Mouse (Mus musculus): ENCODE measurements around the gene Hyal3. TPM values are rescaled to one million over a fixed set of nuclear protein-coding genes. Genes with fewer than 3 reads are reported as not detected.

The Hyal3 gene
- 1.8 and 2.2 TPM in 2 replicates for polyA plus RNA-seq (2015; fragmentation: Nextera tagmentation; extraction: Ambion mirVana)

GRCm38 (mm10) chr9:107580501-107581317 is at the start of gene Hyal3:
TSS of gene Hyal3 (plus strand) at chr9:107580818.

GRCm38 (mm10) chr9:107533791-107534407 is 46.7 kb upstream of the Hyal3 start, which contains the start of gene Tmem115:
TSS of gene Tmem115 (plus strand) at chr9:107533945.

GRCm38 (mm10) chr9:107541474-107542351 is 38.9 kb upstream of the Hyal3 start, which contains the start of the genes Cyb561d2 and Nprl2:
TSS of gene Cyb561d2 (minus strand) at chr9:107542193.
TSS of gene Nprl2 (plus strand) at chr9:107542226.

GRCm38 (mm10) chr9:107547026-107547425 is 33.6 kb upstream of the Hyal3 start, which contains the start of gene Zmynd10:
TSS of gene Zmynd10 (plus strand) at chr9:107547298.

GRCm38 (mm10) chr9:107551117-107551889 is 29.3 kb upstream of the Hyal3 start, which contains the start of gene Rassf1:
TSS of gene Rassf1 (plus strand) at chr9:107551555.

GRCm38 (mm10) chr9:107563029-107563581 is 17.5 kb upstream of the Hyal3 start, which contains the start of gene Tusc2:
TSS of gene Tusc2 (plus strand) at chr9:107563255.

GRCm38 (mm10) chr9:107567702-107568319 is 12.8 kb upstream of the Hyal3 start, which contains the start of gene Hyal2:
TSS of gene Hyal2 (plus strand) at chr9:107567945.

GRCm38 (mm10) chr9:107576357-107577107 is 4.1 kb upstream of the Hyal3 start, which contains the start of gene Hyal1:
TSS of gene Hyal1 (plus strand) at chr9:107576927.

GRCm38 (mm10) chr9:107578587-107578986 is 2.0 kb upstream of the Hyal3 start, which contains the start of gene Naa80:
TSS of gene Naa80 (plus strand) at chr9:107578887.

GRCm38 (mm10) chr9:107586974-107587832 is 6.6 kb downstream of the Hyal3 start, which contains the start of gene Ifrd2:
TSS of gene Ifrd2 (plus strand) at chr9:107587642.

GRCm38 (mm10) chr9:107608741-107609432 is 28.3 kb downstream of the Hyal3 start, which contains the start of gene Sema3b:
TSS of gene Sema3b (minus strand) at chr9:107609229.

GRCm38 (mm10) chr9:107635279-107636028 is 54.8 kb downstream of the Hyal3 start, which contains the start of gene Gnai2:
TSS of gene Gnai2 (minus strand) at chr9:107635367.

Other genes with a start within 250 kb of the Hyal3 start
- 16.1 and 18.6 TPM in 2 replicates for gene Hemk1, start 242.5 kb upstream of the Hyal3 start, polyA plus RNA-seq (2015; fragmentation: Nextera tagmentation; extraction: Ambion mirVana)
- gene 6430571L13Rik, start 240.2 kb upstream of the Hyal3 start, polyA plus RNA-seq (2015; fragmentation: Nextera tagmentation; extraction: Ambion mirVana) = 8.6 and 8.8 TPM in 2 replicates
- gene Cacna2d2, start 181.2 kb upstream of the Hyal3 start, polyA plus RNA-seq (2015; fragmentation: Nextera tagmentation; extraction: Ambion mirVana) = 8.8 and 11.5 TPM in 2 replicates
- gene Tmem115, start 46.9 kb upstream of the Hyal3 start, polyA plus RNA-seq (2015; fragmentation: Nextera tagmentation; extraction: Ambion mirVana) = 48.4 and 50.3 TPM in 2 replicates
- 64.1 and 65.4 TPM in 2 replicates for gene Cyb561d2, start 38.6 kb upstream of the Hyal3 start, polyA plus RNA-seq (2015; fragmentation: Nextera tagmentation; extraction: Ambion mirVana)
- 57.7 and 63.8 TPM in 2 replicates for gene Nprl2, start 38.6 kb upstream of the Hyal3 start, polyA plus RNA-seq (2015; fragmentation: Nextera tagmentation; extraction: Ambion mirVana)
- 2.3 and 2.8 TPM in 2 replicates for gene Zmynd10, start 33.5 kb upstream of the Hyal3 start, polyA plus RNA-seq (2015; fragmentation: Nextera tagmentation; extraction: Ambion mirVana)
- gene Rassf1, start 29.3 kb upstream of the Hyal3 start, polyA plus RNA-seq (2015; fragmentation: Nextera tagmentation; extraction: Ambion mirVana) = 33.1 and 41.1 TPM in 2 replicates
- 121 and 123 TPM in 2 replicates for gene Tusc2, start 17.6 kb upstream of the Hyal3 start, polyA plus RNA-seq (2015; fragmentation: Nextera tagmentation; extraction: Ambion mirVana)
- 40.8 and 41.1 TPM in 2 replicates for gene Hyal2, start 12.9 kb upstream of the Hyal3 start, polyA plus RNA-seq (2015; fragmentation: Nextera tagmentation; extraction: Ambion mirVana)
- 5.3 and 5.8 TPM in 2 replicates for gene Hyal1, start 3.9 kb upstream of the Hyal3 start, polyA plus RNA-seq (2015; fragmentation: Nextera tagmentation; extraction: Ambion mirVana)
- gene Naa80, start 1.9 kb upstream of the Hyal3 start, polyA plus RNA-seq (2015; fragmentation: Nextera tagmentation; extraction: Ambion mirVana) = 19.3 and 21.4 TPM in 2 replicates
- 10.7 and 15.2 TPM in 2 replicates for gene Ifrd2, start 6.8 kb downstream of the Hyal3 start, polyA plus RNA-seq (2015; fragmentation: Nextera tagmentation; extraction: Ambion mirVana)
- 8.4 and 9.7 TPM in 2 replicates for gene Sema3b, start 28.4 kb downstream of the Hyal3 start, polyA plus RNA-seq (2015; fragmentation: Nextera tagmentation; extraction: Ambion mirVana)
- 303 and 324 TPM in 2 replicates for gene Gnai2, start 54.5 kb downstream of the Hyal3 start, polyA plus RNA-seq (2015; fragmentation: Nextera tagmentation; extraction: Ambion mirVana)
- gene Slc38a3, start 88.7 kb downstream of the Hyal3 start, polyA plus RNA-seq (2015; fragmentation: Nextera tagmentation; extraction: Ambion mirVana) = 54.2 and 66.6 TPM in 2 replicates
- gene Gnat1, start 98.9 kb downstream of the Hyal3 start, polyA plus RNA-seq (2015; fragmentation: Nextera tagmentation; extraction: Ambion mirVana) = 3.0 and 4.8 TPM in 2 replicates
- gene Sema3f, start 129.7 kb downstream of the Hyal3 start, polyA plus RNA-seq (2015; fragmentation: Nextera tagmentation; extraction: Ambion mirVana) = 8.0 and 9.4 TPM in 2 replicates
- 136 and 143 TPM in 2 replicates for gene Rbm5, start 190.2 kb downstream of the Hyal3 start, polyA plus RNA-seq (2015; fragmentation: Nextera tagmentation; extraction: Ambion mirVana)

Measured in neural tube, postnatal 0 days (tissue).